26 mouse cellular contexts compared by ENCODE assay signal in the genomic region with DNA sequence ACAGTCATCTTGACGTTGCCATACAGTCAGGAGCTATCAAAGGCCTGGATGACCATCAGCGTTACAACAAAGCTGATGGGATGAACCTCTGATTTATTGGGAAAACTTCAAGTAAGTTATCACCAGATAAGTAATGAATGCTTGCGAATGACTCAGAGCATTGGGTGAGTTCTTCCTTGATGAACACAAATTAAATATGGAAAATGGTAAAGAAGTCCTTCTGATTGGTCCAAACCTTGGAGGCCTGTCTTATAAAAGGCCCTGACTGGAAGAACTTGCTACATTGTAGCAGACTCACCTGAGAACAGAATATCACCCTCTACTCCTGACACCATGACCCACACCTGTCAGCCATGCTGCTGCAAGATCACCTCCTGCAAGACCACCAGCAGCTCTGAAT. TPM values are rescaled to one million over a fixed set of nuclear protein-coding genes. Genes with fewer than 3 reads are reported as not detected.
"Had no signal": no experiment of that assay in that cellular context is flagged by ENCODE, and none has a peak within 500 bp of the region (broad histone marks: within the 10 kb centered on the region; RNA-seq: fewer than 3 reads in every experiment).

Gene Gm11565, plus strand, starts transcription at position 301 of the 400 bp plus-strand sequence.

- DNase-seq: retina, postnatal 1 day; right cerebral cortex, adult 18-20 months; right cerebral cortex, postnatal 14 days; right cerebral cortex, postnatal 25 days; right cerebral cortex, postnatal 4 days; spleen, adult 18-20 months; thymus, adult 18-20 months; thymus, adult 2 months; thymus, postnatal 14 days; thymus, postnatal 25 days; thymus, postnatal 36 days; thymus, postnatal 4 days had no signal

- H3K27me3 ChIP-seq: neural tube, embryonic 12.5 days; neural tube, embryonic 13.5 days; neural tube, embryonic 15.5 days; stomach, embryonic 15.5 days had no signal

- H3K27ac ChIP-seq: neural tube, embryonic 12.5 days; neural tube, embryonic 13.5 days; neural tube, embryonic 15.5 days; stomach, embryonic 15.5 days; stomach, postnatal 0 days had no signal

- H3K9me3 ChIP-seq: neural tube, embryonic 12.5 days; neural tube, embryonic 13.5 days; neural tube, embryonic 15.5 days; stomach, embryonic 15.5 days had no signal

- H3K36me3 ChIP-seq: neural tube, embryonic 12.5 days; neural tube, embryonic 13.5 days; neural tube, embryonic 15.5 days; stomach, embryonic 15.5 days had no signal

- H3K4me1 ChIP-seq: neural tube, embryonic 12.5 days; neural tube, embryonic 13.5 days; neural tube, embryonic 15.5 days; stomach, embryonic 15.5 days had no signal

- H3K4me3 ChIP-seq: neural tube, embryonic 12.5 days; neural tube, embryonic 13.5 days; neural tube, embryonic 15.5 days; stomach, embryonic 15.5 days had no signal

RNA-seq across cellular contexts. Expression of gene Gm11565, which starts in this region (rescaled TPM):
- total RNA-seq: neutrophil, adult 5-6 weeks had no signal
- polyA plus RNA-seq: neural tube, embryonic 11.5 days; neural tube, embryonic 12.5 days; neural tube, embryonic 13.5 days; neural tube, embryonic 14.5 days; neural tube, embryonic 15.5 days; small intestine, adult 2 months; spleen, adult 2 months; stomach, embryonic 14.5 days; stomach, embryonic 15.5 days; stomach, embryonic 16.5 days; stomach, postnatal 0 days; thymus, adult 2 months; thymus, postnatal 0 days; urinary bladder, adult 2 months had no signal
